Mouse (Mus musculus) 3T3-L1 (cell line): ENCODE measurements at regions not wholly inside any gene's neighbourhood (a gene's known extent, or its start where the extent isn't known, plus 50 kb on each side); places are given as distances from the start of the nearest gene placed in this dataset.

Source experiments
- DNase-seq: peaks from one replicate; pipeline ENCODE4 v3.0.0-alpha.2; 2015; ENCODE audit warnings: low read depth, low spot score

- no peak for DNase-seq
Measured at GRCm38 (mm10) chr4:4920256-4920655, 127.1 kb upstream of the Impad1 start.

- DNase-seq, result peak; percentile 67
Measured at GRCm38 (mm10) chr4:4875257-4875656, 82.1 kb upstream of the Impad1 start.

- DNase-seq, result peak; percentile 12
Measured at GRCm38 (mm10) chr4:4858345-4858744, 65.2 kb upstream of the Impad1 start.
